Mouse (Mus musculus): Measurements from ENCODE around the gene Rprm. TPM values are rescaled to one million over a fixed set of nuclear protein-coding genes. Genes with fewer than 3 reads are reported as not detected.

The Rprm gene
- 134 and 157 TPM in 2 replicates for polyA plus RNA-seq (2015; fragmentation: Nextera tagmentation; extraction: Ambion mirVana)

DNA sequence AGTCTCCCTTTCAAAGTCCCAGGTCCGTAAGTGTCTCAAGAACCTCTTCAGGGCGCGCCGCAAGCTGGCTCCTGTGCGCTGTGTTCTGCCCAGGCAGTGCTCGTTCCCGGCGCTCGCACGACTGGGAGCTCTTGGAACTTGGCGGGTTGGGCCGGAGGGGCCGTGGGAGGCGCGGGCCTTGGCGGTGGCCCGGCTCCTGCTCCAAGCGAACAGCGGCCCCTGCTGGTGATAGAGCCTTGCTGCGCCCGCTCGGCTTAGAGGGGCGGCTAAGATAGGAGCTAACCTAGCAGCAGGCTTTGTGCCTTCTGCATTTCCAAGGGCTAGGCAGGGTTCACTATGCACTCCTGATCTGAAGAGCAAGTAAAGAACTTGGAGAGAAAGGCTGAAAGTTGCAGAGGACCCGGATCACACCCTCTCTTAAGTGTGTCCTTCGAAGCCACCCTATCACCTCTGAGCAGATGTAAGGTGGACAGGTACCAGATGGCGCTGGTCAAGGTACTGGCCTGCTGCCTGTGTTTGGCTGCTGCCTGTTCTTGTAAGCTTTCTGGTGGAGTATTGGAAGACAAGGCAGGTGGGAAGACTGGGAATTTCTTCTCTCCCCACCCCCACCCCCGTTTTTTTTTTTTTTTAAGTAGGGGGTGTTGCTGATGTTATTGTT lies at the start of gene Rprm:
Gene Rprm (minus strand): TSS at position 123 of the 658 bp plus-strand sequence.

